Mouse (Mus musculus) olfactory bulb, adult 2 months (tissue): ENCODE results near the gene Guf1.

Experiments used
- CTCF ChIP-seq: fragments of 200-500 bp; IDR thresholded peaks from 2 replicates; pipeline ENCODE4 v1.5.1; 2012; ENCODE audit warnings: low read depth, mild to moderate bottlenecking, low read length, moderate library complexity; ENCODE audit not compliant: insufficient read depth
- POLR2A ChIP-seq: fragments of 200-500 bp; IDR thresholded peaks from 2 replicates; pipeline ENCODE4 v1.6.1; 2012; ENCODE audit warnings: mild to moderate bottlenecking, low read depth, low read length, moderate library complexity; ENCODE audit not compliant: insufficient read depth

DNA sequence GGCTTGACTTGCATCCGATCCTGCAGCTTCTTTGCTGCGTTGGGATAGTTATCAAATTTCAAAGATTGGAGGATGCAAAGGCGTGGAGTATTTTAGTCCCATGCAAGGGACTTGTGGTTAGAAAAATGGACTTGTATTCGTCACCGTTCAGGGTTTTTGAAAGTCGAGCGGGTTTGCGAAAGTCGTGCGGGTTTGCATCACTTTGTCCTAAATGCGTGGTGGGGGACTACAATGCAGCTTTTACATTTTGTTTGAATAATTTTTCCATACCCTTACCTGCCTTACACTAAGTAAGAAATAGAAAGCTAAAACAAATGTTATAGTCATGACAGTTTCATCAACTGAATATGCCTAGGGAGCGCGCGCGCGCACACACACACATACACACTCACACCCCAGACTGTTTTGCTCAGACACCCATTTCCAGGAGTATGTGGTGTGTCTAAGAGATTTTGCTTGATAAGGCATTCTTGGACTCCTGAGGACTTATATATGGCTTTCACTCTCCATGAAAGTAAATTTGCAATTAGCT is 747 bp downstream of the Guf1 start:
- TF ChIP-seq POLR2A (no peak), CTCF (no peak)
